Mouse (Mus musculus) embryo, embryonic 11 days (tissue): Measurements from ENCODE around the gene Sec14l1.

Source experiments
- DNase-seq: peaks from one replicate; pipeline ENCODE4 v3.0.0-alpha.2; 2015

The Sec14l1 gene

GRCm38 (mm10) chr11:117130068-117130467 is 15.1 kb downstream of the Sec14l1 start:
- DNase-seq, result no peak

- no peak for DNase-seq
These were observed 15.9 kb downstream of the Sec14l1 start for GRCm38 (mm10) chr11:117130888-117131287.

DNA sequence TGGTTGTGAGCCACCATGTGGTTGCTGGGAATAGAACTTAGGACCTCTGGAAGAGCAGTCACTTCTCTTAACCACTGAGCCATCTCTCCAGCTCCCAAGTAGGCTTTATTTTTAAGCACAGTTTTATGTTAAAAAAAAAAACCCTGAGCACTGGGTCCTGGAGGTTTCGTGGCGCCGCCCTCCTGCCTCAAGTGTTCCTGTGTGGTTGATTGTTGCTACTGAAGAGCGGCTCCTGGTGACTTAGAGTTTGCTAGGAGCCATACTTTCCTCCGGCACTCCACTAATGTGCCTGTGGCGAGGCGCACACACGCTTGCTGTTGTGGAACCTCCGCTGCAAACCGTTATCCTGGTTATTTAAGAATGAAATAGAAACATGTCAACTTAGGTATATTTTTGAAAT is 16.5 kb downstream of the Sec14l1 start:
- no peak for DNase-seq

GRCm38 (mm10) chr11:117134776-117135387 is 19.9 kb downstream of the Sec14l1 start:
- DNase-seq, result no peak

DNA sequence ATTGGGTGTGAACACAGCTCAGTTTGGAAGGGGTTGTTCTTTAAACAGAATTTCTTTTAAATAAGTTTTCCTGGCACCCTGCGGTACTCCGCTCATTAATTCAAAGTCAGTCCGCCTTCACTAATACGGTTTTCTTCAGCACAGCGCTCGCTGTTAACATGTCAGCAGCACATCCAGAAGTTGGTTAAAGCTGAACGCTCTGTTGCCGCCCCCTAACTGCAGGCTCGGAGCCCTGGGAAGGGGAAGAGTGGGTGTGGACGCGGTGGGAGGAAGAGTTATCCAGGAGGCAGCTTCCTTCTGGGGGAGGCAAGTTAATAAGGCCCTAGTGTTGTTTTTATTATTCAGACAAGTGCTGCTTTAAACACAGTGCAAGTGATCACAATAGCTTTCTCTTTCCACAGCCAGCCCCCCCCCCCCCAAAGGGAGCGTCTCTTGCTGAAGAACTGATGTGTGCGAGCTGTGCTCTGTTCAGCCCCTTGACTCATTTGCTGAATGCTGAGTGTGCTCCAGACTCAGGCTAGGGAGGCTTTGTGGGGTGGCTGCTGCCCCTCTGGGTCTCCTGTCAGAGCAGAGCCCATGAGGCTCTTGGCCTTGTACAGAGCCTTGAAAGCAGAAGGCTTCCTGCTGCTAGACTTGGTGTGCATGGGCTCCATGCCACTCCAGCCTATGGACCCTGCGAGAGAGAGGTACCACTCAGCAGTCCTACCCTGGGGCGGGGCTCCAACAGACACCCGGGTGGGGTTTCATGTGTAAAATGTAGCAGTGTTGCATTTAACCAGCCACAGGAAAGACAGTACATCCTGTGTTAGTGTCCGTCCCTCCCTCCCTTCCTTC is 20.7 kb downstream of the Sec14l1 start:
- no peak for DNase-seq

DNA sequence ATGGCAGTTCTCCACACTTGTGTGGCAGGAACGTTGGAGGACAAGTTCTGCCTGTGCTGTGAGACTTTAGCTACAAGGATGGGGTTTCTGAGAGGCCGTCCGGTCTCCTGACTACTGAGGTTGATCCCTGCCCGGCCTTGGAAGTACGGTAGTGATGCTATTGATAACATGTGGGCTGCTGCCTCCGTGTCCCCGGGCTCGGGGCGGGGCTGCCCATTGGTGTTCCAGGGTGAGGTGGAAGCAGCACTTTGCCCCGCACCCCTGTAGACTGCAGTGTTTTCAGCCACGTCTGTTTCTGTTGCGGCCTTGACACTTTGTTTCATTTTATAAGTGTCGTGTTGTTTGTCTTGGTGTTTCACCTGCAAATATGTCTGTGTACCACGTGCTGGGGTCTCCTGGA is 21.9 kb downstream of the Sec14l1 start:
- no peak for DNase-seq

DNA sequence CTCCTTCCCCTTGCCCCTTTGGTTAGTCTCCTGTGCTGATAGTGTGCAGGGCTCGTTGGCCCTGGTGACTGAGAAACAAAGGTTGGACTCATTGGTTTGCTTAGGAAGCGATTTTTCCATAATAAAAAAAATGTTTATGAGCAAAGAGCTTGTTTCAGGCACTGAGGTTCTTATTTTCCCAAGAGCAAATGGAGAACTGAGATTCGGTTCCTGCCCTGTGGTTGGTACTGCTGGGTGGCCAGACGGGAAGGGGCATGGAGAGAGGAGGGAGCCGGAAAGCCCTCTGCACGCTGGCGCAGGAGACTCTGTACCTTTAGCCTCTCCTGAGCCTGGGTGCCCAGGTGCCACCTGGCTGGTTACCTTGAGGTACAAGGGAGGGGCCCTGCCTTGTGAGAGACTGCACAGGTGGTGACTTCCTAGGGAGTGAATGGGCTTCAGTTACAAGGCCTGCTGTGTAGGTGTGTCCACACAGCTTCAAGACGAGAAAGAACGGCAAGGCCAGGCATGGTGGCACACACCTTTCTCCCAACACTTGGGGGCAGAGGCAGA is 23.3 kb downstream of the Sec14l1 start:
- DNase-seq, result no peak

- DNase-seq, result no peak
These were observed 24.0 kb downstream of the Sec14l1 start for GRCm38 (mm10) chr11:117138795-117139463.

DNA sequence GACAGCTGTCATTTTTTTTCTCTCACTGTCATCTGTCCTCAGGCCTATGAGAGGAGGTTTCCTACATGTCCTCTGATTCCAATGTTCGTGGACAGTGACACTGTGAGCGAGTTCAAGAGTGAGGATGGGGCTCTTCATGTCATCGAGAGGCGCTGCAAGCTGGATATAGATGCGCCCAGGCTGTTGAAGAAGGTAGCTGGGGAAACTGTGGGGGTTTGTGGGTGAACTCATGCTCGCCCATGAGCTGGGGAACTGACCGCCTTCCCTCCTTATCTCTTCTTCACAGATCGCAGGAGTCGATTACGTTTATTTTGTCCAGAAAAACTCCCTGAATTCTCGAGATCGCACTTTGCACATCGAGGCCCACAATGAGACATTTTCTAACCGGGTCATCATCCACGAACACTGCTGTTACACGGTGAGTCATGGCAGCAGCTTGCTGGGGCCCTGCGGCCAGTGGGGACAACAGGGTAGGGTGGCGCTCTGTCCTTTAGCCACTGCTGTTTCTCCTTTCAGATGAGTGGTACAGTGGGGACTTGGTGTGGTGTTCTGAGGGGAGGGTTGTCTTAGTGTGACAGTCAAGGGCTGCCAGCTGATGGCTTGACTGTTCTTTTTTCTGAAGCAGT is 26.5 kb downstream of the Sec14l1 start:
- no peak for DNase-seq

DNA sequence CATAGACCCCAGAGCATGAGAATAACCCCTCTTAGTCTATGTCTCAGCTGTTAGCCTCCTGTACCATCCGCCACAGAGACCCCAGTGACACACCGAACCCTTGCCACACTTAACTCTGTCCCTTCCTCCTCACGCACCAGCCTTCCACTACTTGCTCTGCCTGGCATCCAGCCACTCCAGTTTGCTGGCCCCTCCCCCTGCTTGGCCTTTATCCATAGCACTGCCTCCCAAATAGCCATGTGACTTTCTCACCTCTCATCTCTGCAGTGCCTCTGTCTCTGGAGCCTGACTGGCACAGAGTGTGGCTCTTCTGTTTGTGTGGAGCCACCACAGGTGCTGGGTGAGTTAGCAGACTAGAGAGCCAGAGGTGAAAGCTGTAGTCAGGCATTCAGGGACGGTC is 27.5 kb downstream of the Sec14l1 start:
- no peak for DNase-seq

- no peak for DNase-seq
These were observed 30.6 kb downstream of the Sec14l1 start for GRCm38 (mm10) chr11:117145451-117146117.

DNA sequence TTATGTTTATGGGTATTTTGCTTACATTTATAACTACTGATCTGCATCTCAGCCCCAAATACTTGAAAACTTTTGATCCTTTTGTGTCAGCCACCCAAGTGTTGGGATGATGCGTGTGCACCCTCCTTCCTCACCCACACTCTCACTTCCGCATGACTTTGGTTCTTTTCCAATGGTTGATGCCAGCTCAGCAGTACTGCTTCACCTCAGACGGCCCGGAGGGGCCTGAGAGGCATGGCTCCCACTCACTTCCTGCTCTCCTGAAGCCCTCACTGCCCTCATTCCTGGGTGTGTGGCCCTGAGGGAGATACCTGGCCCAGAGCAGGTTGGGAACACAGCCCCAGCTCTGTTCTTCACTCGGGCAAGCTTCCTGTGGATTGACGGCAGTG is 31.1 kb downstream of the Sec14l1 start:
- no peak for DNase-seq

DNA sequence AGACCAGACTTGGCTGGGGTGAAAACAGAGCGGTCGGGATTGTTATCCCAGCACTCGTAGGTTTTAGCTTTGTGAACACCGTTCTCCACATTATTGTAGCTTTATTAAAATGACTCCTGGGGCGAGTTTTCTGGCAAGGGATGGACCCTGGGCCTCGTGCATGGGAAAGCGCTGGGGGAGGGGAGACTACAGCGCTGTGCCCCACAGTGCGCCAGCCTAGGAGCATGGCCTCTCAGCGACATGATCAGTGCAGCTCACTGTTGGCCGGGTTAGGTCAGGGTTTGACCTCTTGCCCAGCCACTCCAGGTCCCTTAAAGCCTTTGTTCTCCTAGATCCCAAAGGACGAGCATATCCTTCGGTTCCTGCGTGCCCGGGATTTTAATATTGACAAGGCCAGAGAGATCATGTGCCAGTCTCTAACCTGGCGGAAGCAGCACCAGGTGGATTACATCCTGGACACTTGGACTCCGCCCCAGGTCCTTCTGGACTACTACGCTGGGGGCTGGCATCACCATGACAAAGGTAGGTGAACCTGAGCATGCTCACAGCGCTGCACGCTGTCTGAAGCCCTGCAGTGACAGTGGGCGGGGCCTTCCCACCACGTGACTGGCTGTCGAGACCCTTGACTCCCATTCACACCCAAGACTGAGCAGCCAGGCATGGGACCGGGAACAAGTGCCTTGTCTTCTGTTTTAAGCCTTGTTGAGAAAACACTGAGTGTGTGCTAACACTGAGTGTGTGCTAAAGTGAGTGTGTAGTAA is 32.0 kb downstream of the Sec14l1 start:
- no peak for DNase-seq

- DNase-seq, result no peak
These were observed 34.1 kb downstream of the Sec14l1 start for GRCm38 (mm10) chr11:117148893-117149685.

- no peak for DNase-seq
These were observed 35.5 kb downstream of the Sec14l1 start for GRCm38 (mm10) chr11:117150467-117150966.

DNA sequence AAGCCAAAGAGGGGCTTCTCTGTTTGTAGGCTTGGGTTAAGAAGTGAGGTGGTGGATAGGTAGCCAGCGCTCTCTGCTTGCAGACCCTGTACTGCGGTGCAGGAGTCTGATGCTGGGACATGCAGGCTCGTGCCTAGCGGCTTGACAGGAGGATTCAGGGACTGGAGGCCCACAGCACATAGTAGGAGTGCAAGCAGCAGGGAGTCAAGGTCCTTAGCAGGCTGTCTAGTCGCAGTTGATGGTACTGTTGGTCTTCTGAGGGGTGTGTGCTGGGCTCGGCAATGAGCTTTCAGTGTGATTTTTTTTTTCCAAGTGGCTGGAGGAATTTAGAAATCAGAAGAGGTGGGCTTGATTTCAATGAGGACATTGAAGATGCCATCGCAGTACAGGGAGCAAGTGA is 36.5 kb downstream of the Sec14l1 start:
- DNase-seq, result no peak

DNA sequence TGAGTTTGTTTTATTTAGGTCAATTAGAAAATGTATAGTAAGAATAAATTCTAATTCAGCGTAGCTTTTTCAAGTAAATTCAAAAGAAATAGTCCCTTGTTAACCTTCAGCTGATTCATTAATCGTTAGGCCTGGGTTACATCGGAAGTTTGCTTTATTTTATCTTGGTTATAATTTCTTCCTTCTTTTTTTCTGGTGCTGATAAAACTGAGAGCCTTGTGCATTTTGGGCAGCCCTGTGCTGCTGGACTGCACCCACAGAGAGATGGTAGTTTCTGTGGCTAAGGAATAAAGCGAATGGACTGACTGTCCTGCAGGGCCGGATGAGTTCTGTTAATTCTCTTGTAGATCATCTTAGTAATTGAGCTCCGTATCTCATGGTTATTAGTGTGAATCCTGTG is 37.6 kb downstream of the Sec14l1 start:
- DNase-seq, result no peak

DNA sequence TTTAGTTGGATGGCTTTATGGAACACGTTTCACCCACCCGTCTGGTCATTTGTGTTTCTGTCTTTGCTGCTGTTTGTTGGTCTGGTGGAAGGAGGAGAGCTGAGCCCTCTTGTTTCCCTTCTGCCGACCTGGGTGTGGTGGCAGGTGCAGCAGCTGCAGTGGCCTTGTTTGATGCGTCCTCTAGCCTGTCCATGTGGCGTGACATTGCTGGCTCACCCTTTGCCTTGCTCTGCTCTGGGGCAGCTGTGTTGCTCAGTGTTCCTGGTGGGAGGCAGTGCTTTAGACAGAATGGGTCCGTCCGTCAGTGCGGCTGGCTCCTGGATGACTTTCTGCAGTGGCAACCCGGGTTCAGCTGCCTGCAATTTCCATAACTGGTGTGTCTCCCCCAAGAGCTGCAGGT is 38.6 kb downstream of the Sec14l1 start:
- no peak for DNase-seq

- no peak for DNase-seq
These were observed 39.3 kb downstream of the Sec14l1 start for GRCm38 (mm10) chr11:117154088-117154815.

DNA sequence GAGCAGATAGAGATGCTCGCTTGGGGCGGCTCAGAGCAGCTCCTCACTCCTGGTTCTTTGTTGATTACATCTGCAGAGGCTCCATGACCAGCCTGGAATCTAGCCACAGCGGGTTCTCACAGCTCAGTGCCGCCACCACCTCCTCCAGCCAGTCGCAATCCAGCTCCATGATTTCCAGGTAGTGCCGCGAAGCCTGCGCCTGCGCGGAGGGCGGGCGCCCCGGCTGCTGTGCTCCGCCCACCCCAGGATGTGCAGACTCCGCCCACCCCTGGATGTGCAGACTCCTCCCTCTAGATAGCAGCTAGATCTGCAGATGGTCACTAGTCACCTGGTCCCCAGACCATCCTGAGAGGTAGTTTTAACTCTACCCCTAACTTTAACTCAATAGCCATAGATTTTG is 41.8 kb downstream of the Sec14l1 start:
- DNase-seq, result peak; percentile 90
